Mouse (Mus musculus) stomach, postnatal 0 days (tissue): Measurements from ENCODE around the gene P4hb.

Experiments
- CTCF ChIP-seq: IDR thresholded peaks from 2 replicates; pipeline ENCODE4 v1.5.1; 2016; ENCODE audit warnings: antibody characterized with exemption, low read depth, mild to moderate bottlenecking, moderate library complexity
- EP300 ChIP-seq: optimal IDR thresholded peaks from 2 replicates; pipeline ENCODE3; 2016; ENCODE audit warnings: antibody characterized with exemption

DNA sequence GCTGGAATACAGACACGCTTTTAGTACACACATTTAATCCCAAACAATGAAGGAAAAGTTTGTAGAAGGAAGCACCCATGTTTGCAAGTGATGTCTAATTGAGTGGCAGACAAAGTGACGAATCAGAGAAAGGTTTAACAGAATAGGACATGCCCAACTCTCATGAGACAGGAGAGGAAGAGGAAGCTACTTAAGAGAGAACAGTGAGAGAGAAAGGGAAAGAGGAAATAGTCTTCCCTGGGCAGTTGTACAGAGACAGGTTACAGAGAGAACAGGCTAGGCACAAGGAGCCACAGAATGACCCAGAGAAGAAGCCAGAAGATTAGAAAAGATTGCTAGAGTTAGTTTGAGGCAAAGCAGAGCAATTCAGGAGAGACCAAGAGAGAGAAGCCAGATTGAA, 47.1 kb downstream of the P4hb start:
- TF ChIP-seq EP300 = no peak
- TF ChIP-seq CTCF = no peak
